Mouse (Mus musculus): Measurements from ENCODE around the gene C1galt1c1. TPM values are rescaled to one million over a fixed set of nuclear protein-coding genes. Genes with fewer than 3 reads are reported as not detected.

The C1galt1c1 gene
- polyA plus RNA-seq (2012; rRNA removed) = 9.6 and 11.6 TPM in 2 replicates

GRCm38 (mm10) chrX:38634801-38635637, at the start of gene C1galt1c1:
Gene C1galt1c1, minus strand, starts transcription at chrX:38635087.

GRCm38 (mm10) chrX:38600177-38600994, 34.5 kb downstream of the C1galt1c1 start, which contains the start of gene Mcts1:
Gene Mcts1, plus strand, starts transcription at chrX:38600578.

Other genes with a start within 250 kb of the C1galt1c1 start
- 22.4 and 27.3 TPM in 2 replicates for gene Lamp2, start 178.6 kb downstream of the C1galt1c1 start, polyA plus RNA-seq (2012; rRNA removed)
- 1.7 and 1.8 TPM in 2 replicates for gene Cul4b, start 58.9 kb downstream of the C1galt1c1 start, polyA plus RNA-seq (2012; rRNA removed)
- gene Mcts1, start 34.5 kb downstream of the C1galt1c1 start, polyA plus RNA-seq (2012; rRNA removed) = 3.0 and 3.4 TPM in 2 replicates
- not detected in 2 replicates for gene 6030498E09Rik, start 137.6 kb upstream of the C1galt1c1 start, polyA plus RNA-seq (2012; rRNA removed)

Measured in colon, adult 2 months (tissue).